Mouse (Mus musculus) WW6 (cell line): Measurements from ENCODE around the gene Nop53.
"Not testable (repeated sequence)": the region's sequence is repeated elsewhere in the genome, so short reads cannot be mapped to it uniquely, and the experiment has no call there.

ENCODE experiments used
- DNase-seq: peaks from one replicate; pipeline ENCODE4 v3.0.0-alpha.2; 2013; ENCODE audit warnings: low read depth, low spot score

Nop53 gene

GRCm38 (mm10) chr7:15920645-15921190, 25.2 kb downstream of the Nop53 start:
- no peak for DNase-seq

GRCm38 (mm10) chr7:15919947-15920346, 25.9 kb downstream of the Nop53 start:
- DNase-seq: no peak

DNA sequence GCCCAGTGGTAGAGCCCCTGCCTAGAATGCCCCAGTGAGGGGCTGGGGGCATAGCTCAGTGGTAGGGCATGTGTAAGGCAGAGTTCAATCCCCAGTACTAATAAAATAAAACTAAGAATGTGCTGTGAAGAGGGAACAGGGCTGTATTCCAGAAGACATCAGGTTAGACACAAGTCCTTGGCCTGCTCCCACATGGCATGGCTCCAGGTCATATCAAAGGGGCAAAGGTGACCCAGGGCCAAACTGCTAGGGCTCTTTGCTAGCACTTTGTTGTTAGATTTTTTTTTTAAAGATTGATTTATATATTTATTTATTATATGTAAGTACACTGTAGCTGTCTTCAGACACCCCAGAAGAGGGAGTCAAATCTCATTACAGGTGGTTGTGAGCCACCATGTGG, 27.5 kb downstream of the Nop53 start:
- no peak for DNase-seq

GRCm38 (mm10) chr7:15916996-15917395, 28.9 kb downstream of the Nop53 start:
- DNase-seq: no peak

GRCm38 (mm10) chr7:15916134-15916723, 29.6 kb downstream of the Nop53 start:
- DNase-seq: no peak

DNA sequence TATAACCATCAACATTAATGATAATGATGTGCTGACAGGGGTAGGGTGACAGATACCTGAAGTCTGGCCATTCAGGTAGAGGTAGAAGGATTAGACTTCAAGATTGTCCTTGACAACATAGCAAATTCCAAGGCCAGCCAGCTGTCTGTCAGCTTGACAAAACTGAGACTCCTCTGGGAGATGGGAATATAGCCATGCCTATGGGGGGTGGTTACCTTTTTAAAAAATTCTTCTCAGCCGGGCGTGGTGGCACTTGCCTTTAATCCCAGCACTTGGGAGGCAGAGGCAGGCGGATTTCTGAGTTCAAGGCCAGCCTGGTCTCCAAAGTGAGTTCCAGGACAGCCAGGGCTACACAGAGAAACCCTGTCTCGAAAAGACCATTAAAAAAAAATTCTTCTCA, 30.2 kb downstream of the Nop53 start:
- DNase-seq: not testable (repeated sequence)

- DNase-seq: no peak
Measured at GRCm38 (mm10) chr7:15914751-15915150, 31.1 kb downstream of the Nop53 start.

DNA sequence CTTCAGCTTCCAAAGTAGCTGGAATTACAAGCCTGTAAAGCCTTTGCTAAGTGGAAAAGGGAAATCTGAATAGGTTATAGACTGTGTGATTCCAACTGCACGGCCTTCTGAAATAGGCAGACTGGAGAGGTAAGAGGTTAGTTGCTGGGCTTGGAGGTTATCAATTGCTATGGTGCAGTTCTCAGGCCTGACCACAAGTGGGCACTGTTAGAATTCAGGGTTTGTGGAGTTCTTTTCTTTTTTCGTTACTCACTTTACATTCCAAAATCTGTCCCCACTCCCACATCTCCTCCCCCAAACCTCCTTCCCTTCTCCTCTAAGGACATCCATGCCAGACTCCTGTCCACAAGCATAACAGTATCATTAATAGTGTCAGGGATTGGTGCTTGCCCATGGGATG, 31.6 kb downstream of the Nop53 start:
- no peak for DNase-seq

- DNase-seq: peak; percentile 73
Measured at GRCm38 (mm10) chr7:15912183-15912582, 33.7 kb downstream of the Nop53 start.

DNA sequence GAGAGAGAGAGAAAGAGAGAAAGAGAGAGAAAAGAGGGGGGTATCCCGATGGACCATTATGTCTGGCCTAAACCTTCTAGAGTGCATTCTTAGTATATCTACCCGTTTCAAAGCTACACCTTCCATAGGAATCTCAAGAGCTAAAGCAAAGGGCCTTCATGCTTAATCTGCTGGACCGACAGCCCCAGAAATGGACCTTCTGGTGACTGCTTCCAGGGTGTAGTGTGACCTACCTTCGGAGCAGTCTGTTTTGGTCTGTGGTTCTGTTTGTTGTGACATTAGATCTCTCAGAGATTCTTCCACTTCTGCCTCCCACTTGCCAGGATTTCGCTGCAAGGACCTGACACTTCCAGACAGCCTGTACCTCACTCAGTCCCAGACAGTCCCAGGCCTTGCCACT, 35.4 kb downstream of the Nop53 start:
- no peak for DNase-seq

DNA sequence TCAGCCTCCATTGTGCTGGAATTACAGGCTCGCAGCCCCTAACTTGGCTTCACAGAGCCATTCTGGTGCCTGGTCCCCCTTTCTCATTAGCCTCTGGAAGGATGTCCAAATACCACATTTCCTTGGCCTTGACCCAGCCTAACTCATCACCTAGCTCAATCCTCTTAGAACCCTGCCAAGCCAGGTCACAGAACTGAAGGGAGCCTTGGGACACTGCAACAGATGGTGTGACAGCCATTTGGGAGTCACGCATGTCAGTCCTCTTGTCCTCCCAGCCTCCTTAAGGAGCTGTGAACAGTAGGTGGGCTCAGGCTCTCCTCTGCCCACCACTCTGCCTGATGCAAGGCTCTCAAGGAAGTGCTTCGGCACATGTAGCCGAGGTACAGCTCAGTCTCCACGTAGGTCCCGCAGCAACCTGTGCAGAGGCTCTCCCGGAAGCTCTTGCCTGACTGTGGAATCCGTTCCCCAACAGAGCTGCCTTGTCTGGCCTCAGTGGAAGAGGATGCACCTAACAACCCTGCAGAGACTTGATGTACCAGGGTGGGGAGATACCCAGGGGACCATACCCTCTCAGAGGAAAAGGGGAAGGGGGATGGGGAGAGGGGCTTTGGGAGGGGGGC, 37.8 kb downstream of the Nop53 start:
- DNase-seq: no peak

GRCm38 (mm10) chr7:15906602-15907001, 39.3 kb downstream of the Nop53 start:
- DNase-seq: no peak

DNA sequence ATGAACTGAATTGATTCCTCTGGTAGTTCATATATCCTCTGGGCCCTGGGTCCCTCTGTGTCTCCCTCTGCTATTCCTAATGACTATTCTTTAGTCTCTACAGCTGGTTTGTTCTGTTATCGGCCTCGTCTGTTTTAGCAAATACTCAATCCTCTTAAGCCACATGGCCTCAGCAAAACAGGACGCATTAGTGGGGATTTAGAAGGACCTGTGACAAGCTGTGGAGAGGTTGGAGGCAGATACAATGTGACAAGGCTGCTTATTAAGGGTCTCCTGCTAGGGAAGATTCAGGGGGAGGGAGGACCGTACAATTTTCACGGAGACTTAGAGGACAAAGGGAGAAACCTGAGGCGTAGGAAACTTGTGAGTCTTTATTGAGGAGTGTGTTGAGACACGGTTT, 40.0 kb downstream of the Nop53 start:
- DNase-seq: no peak

- DNase-seq: no peak
Measured at GRCm38 (mm10) chr7:15901366-15902048, 44.4 kb downstream of the Nop53 start.

GRCm38 (mm10) chr7:15894251-15894650, 51.6 kb downstream of the Nop53 start:
- DNase-seq: no peak
